ENCODE assay signal across 17 mouse cellular contexts in genomic region chr10:85007861-85008840, GRCm38 (mm10).
A peak's percentile ranks its signal among the peaks of the same experiment; 100 is the strongest.
DNase-seq lines count a peak whose midpoint lies in the region; ATAC-seq and TF ChIP-seq lines count a peak whose summit lies in the region.
"Had no signal": no experiment of that assay in that cellular context is flagged by ENCODE, and none has a peak within 500 bp of the region (broad histone marks: within the 10 kb centered on the region; RNA-seq: fewer than 3 reads in every experiment).

No protein-coding gene starts in this region.

- no peak for ATAC-seq in neural tube, embryonic 13.5 days (ENCODE audit: low read depth)
- peak; percentile 93 for ATAC-seq in forebrain, postnatal 0 days
- ATAC-seq: inflammation-experienced regulatory T-cells, adult 6 months; lung, postnatal 0 days had no signal

- WGBS in kidney, adult 2 months: 80% methylated on average over 11 of the region's 11 CpGs
- WGBS in neural tube, embryonic 13.5 days: 50% methylated on average over 11 of the region's 11 CpGs
- WGBS in forebrain, postnatal 0 days: 23% methylated on average over 11 of the region's 11 CpGs

- no peaks in the 10 kb centered on the region for H3K27me3 ChIP-seq in kidney, adult 2 months (replicated peaks; ENCODE audit: control insufficient read depth, insufficient read depth, low read length)
- H3K27me3 ChIP-seq in neural tube, embryonic 13.5 days: no peaks in the 10 kb centered on the region
- H3K27me3 ChIP-seq in forebrain, postnatal 0 days (ENCODE audit: insufficient read depth, low read length): no peaks in the 10 kb centered on the region
- H3K27me3 ChIP-seq: limb, embryonic 13.5 days had no signal

- no peak overlapping the region for H3K4me2 ChIP-seq in neural tube, embryonic 13.5 days
- H3K4me2 ChIP-seq in forebrain, postnatal 0 days (ENCODE audit: low read depth): no peak overlapping the region
- H3K4me2 ChIP-seq: limb, embryonic 13.5 days had no signal

- H3K4me3 ChIP-seq in kidney, adult 2 months (ENCODE audit: insufficient read depth, low read depth, low read length): no peak overlapping the region
- H3K4me3 ChIP-seq in neural tube, embryonic 13.5 days: no peak overlapping the region
- H3K4me3 ChIP-seq in forebrain, postnatal 0 days (ENCODE audit: low read depth, low read length): no peak overlapping the region
- H3K4me3 ChIP-seq: heart, embryonic 10.5 days; limb, embryonic 13.5 days; myocyte had no signal

- H3K27ac ChIP-seq in kidney, adult 2 months (ENCODE audit: insufficient read depth, low read depth, low read length): no peak overlapping the region
- H3K27ac ChIP-seq in neural tube, embryonic 13.5 days (replicated peaks): peak overlapping the region; percentile 20; the same call in 1 of the 2 replicates
- H3K27ac ChIP-seq in forebrain, postnatal 0 days (ENCODE audit: low read depth, low read length): 0 out of 2 replicates have a peak overlapping the region, but pooled peaks have one; percentile 6
- H3K27ac ChIP-seq: heart, embryonic 10.5 days; limb, embryonic 13.5 days had no signal

- no peaks in the 10 kb centered on the region for H3K36me3 ChIP-seq in kidney, adult 2 months (ENCODE audit: control insufficient read depth, insufficient read depth, low read length)
- H3K36me3 ChIP-seq in neural tube, embryonic 13.5 days: peaks cover 28% of the 10 kb centered on the region
- H3K36me3 ChIP-seq in forebrain, postnatal 0 days (ENCODE audit: insufficient read depth): no peaks in the 10 kb centered on the region

- no peak for TF ChIP-seq POLR2A in kidney, adult 2 months (IDR thresholded peaks at IDR 0.05; ENCODE audit: low read depth, low read length)

- H3K4me1 ChIP-seq in kidney, adult 2 months (ENCODE audit: control insufficient read depth, insufficient read depth, low read length): no peaks in the 10 kb centered on the region
- peaks cover 38% of the 10 kb centered on the region for H3K4me1 ChIP-seq in neural tube, embryonic 13.5 days (replicated peaks)
- no peaks in the 10 kb centered on the region for H3K4me1 ChIP-seq in forebrain, postnatal 0 days (ENCODE audit: insufficient read depth)

- TF ChIP-seq CTCF in kidney, adult 2 months (conservative IDR thresholded peaks at IDR 0.05; ENCODE audit: insufficient read depth, insufficient read length, low read depth, low read length): no peak
- no peak for TF ChIP-seq CTCF in forebrain, postnatal 0 days (IDR thresholded peaks at IDR 0.05; ENCODE audit: low read depth)

- no peaks in the 10 kb centered on the region for H3K9me3 ChIP-seq in neural tube, embryonic 13.5 days
- no peaks in the 10 kb centered on the region for H3K9me3 ChIP-seq in forebrain, postnatal 0 days (ENCODE audit: low read length)
- H3K9me3 ChIP-seq: heart, embryonic 10.5 days; limb, embryonic 13.5 days had no signal

- peak; percentile 32 for DNase-seq in kidney, adult 2 months
- no peak for DNase-seq in kidney, postnatal 4 days
- no peak for DNase-seq in neural tube, embryonic 10.5 days (ENCODE audit: extremely low spot score, low spot score)
- DNase-seq in forebrain, postnatal 0 days: no peak
- peak; percentile 47 for DNase-seq in retina, postnatal 1 day
- no peak for DNase-seq in gastrocnemius, postnatal 10 days
- no peak for DNase-seq in right cerebral cortex, postnatal 14 days
- DNase-seq: cerebellum, adult 18-20 months; gastrocnemius, postnatal 25 days; heart, postnatal 14 days; thymus, adult 2 months had no signal

- no peak overlapping the region for H3K9ac ChIP-seq in neural tube, embryonic 13.5 days
- 0 out of 2 replicates have a peak overlapping the region, but pooled peaks have one; percentile 3 for H3K9ac ChIP-seq in forebrain, postnatal 0 days
- H3K9ac ChIP-seq: limb, embryonic 13.5 days had no signal

Comparison
In these comparisons a context has a peak if more than half of its experiments do, and no peak if none do; other contexts are left out.
1. DNase-seq: peak in kidney, adult 2 months (single experiment) and retina, postnatal 1 day (single experiment); none in kidney, postnatal 4 days (0 of 2), neural tube, embryonic 10.5 days (single experiment), forebrain, postnatal 0 days (single experiment), gastrocnemius, postnatal 10 days (single experiment) and right cerebral cortex, postnatal 14 days (single experiment).